Mouse (Mus musculus) limb, embryonic 14.5 days (tissue): ENCODE results near the gene Cops7a. TPM values are rescaled to one million over a fixed set of nuclear protein-coding genes. Genes with fewer than 3 reads are reported as not detected.

Experiments
- ATAC-seq: fragments of 200-750 bp; cut with Nextera tagmentation; 2 replicates; pipeline ENCODE4 v1.8.0; 2017; ENCODE audit warnings: low read depth, moderate number of reproducible peaks, moderate TSS enrichment; ENCODE audit not compliant: low FRiP score
- DNase-seq: peaks from one replicate; pipeline ENCODE4 v3.0.0-alpha.2; 2015; ENCODE audit warnings: low spot score
- H3K27ac ChIP-seq: fragments of 300-500 bp; sonication (generic); replicated peaks from 2 replicates; pipeline ENCODE4 v1.5.1; 2014; ENCODE audit warnings: low read depth, mild to moderate bottlenecking, low read length, moderate library complexity, mixed read lengths
- H3K27me3 ChIP-seq: fragments of 300-500 bp; sonication (generic); 2 replicates; pipeline ENCODE4 v1.6.1; 2014; ENCODE audit warnings: low read length, mixed read lengths; ENCODE audit not compliant: control insufficient read depth, insufficient read depth
- H3K36me3 ChIP-seq: fragments of 300-500 bp; sonication (generic); 2 replicates; pipeline ENCODE4 v1.6.1; 2014; ENCODE audit warnings: mild to moderate bottlenecking, low read length, moderate library complexity, mixed read lengths; ENCODE audit not compliant: control insufficient read depth, insufficient read depth
- H3K4me1 ChIP-seq: fragments of 300-500 bp; sonication (generic); 2 replicates; pipeline ENCODE4 v1.6.1; 2014; ENCODE audit warnings: antibody characterized with exemption, low read length, mixed read lengths; ENCODE audit not compliant: control insufficient read depth, insufficient read depth
- H3K4me2 ChIP-seq: fragments of 300-500 bp; sonication (generic); replicated peaks from 2 replicates; pipeline ENCODE4 v1.6.1; 2014; ENCODE audit warnings: low read depth, mild to moderate bottlenecking, low read length, moderate library complexity; ENCODE audit not compliant: severe bottlenecking
- H3K4me3 ChIP-seq: fragments of 300-500 bp; sonication (generic); replicated peaks from 2 replicates; pipeline ENCODE4 v1.5.1; 2014; ENCODE audit warnings: low read length
- H3K9ac ChIP-seq: fragments of 300-500 bp; sonication (generic); 2 replicates; pipeline ENCODE4 v1.6.1; 2014; ENCODE audit warnings: mild to moderate bottlenecking, low read depth, low read length, moderate library complexity; ENCODE audit not compliant: severe bottlenecking
- H3K9me3 ChIP-seq: fragments of 300-500 bp; sonication (generic); 2 replicates; pipeline ENCODE4 v1.6.1; 2016; ENCODE audit warnings: low read length; ENCODE audit not compliant: control insufficient read depth
- POLR2A ChIP-seq: fragments of 200-500 bp; IDR thresholded peaks from 2 replicates; pipeline ENCODE4 v1.8.0; 2012; ENCODE audit warnings: inconsistent platforms, mild to moderate bottlenecking, moderate library complexity, borderline replicate concordance; ENCODE audit not compliant: insufficient read depth, insufficient read length; ENCODE audit errors: extremely low read depth
- WGBS: fragments of 180-500 bp; shearing (Covaris S2); extraction: QIAGEN DNeasy Blood & Tissue Kit; methylation state at CpG from one replicate; pipeline ENCODE4 v1.1.7; 2014; 5-methylcytosine and 5-hydroxymethylcytosine counted together
- polyA plus RNA-seq, 2 experiments: library from polyadenylated mRNA; depleted of rRNA in 1 of 2; stranded (reverse) in 1 of 2; unstranded in 1 of 2; fragments of >200 nt; fragmentation: Nextera tagmentation in 1 of 2; extraction: Ambion mirVana in 1 of 2; gene quantifications; 2 replicates each; pipeline versions ENCODE4 v1.2.1 to v1.2.3; 2012 to 2014

The Cops7a gene
- polyA plus RNA-seq, 2 experiments = 137 to 215 TPM

DNA sequence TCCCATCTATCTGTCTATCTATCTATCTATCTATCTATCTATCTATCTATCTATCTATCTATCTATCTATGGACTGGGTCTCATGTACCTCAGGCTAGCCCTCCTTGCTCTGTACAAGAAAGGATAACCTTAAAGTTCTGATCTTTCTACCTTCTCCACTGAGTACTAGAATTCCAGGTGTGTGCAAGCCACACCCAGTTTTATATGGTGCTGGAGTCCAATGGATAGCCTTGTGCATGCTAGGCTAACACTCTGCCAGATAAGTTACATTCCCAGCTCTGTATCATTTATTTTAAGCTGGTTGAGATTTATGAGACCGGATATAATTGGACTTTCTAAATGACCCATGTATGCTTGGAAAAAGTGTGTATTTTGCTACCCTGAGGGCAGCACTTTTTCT lies 23.7 kb downstream of the Cops7a start:
- WGBS = 93% methylated on average over 1 of the region's 1 CpGs
- no peaks in the 10 kb centered on the region for H3K27me3 ChIP-seq
- DNase-seq (no peak), ATAC-seq (no peak)
- no peaks in the 10 kb centered on the region for H3K9me3 ChIP-seq
- TF ChIP-seq POLR2A = no peak
- no peak overlapping the region for H3K4me2 ChIP-seq
- H3K9ac ChIP-seq = no peak overlapping the region
- no peak overlapping the region for H3K27ac ChIP-seq
- H3K36me3 ChIP-seq = peaks cover 30% of the 10 kb centered on the region
- H3K4me3 ChIP-seq = no peak overlapping the region
- no peaks in the 10 kb centered on the region for H3K4me1 ChIP-seq

DNA sequence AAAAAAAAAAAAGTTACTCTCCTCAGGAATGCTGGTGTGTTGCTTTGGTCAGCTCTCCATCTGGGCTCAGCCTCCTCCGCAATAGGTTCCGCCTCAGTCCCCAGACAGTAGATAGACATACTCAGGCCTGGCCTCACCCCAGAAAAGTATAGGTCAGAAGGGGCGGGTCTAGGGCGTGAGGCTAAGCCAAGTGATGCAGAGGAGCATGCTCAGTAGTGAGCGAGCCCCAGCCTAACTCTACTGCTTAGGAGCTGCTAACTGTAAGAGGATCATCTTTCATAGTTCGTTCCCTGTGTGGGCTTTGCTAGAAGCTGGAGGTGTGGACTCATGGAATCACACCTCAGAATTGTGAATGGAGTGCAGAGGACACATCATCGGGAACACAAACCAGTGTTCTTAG lies 26.8 kb downstream of the Cops7a start:
- Histone ChIP-seq H3K9ac (no peak overlapping the region), H3K36me3 (peaks cover 61% of the 10 kb centered on the region), H3K4me2 (no peak overlapping the region), H3K27me3 (no peaks in the 10 kb centered on the region), H3K4me1 (no peaks in the 10 kb centered on the region), H3K27ac (no peak overlapping the region), H3K9me3 (no peaks in the 10 kb centered on the region), H3K4me3 (no peak overlapping the region)
- ATAC-seq = no peak
- DNase-seq = no peak
- TF ChIP-seq POLR2A = no peak
- 92% methylated on average over 7 of the region's 7 CpGs for WGBS

DNA sequence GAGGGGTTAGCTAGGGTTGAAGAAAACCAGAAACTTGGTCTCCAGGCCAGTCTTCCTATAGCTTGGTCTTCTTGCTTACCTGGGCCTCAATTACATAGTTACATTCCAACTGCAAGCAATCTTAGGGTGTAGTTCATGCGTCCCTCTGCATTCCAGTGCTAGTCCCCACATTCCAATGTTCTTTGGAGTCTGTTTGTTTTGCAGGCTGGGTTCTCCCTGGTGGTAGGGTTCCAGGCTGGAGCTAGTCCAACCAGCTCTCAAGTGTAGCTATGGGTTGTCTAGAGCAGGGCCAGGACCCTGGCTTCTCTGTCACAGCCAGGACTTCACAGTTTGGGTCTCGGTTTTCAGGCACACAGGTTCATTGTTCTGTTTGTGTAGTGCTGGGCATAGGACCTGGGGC lies 27.8 kb downstream of the Cops7a start:
- WGBS = 75% methylated on average over 2 of the region's 2 CpGs

DNA sequence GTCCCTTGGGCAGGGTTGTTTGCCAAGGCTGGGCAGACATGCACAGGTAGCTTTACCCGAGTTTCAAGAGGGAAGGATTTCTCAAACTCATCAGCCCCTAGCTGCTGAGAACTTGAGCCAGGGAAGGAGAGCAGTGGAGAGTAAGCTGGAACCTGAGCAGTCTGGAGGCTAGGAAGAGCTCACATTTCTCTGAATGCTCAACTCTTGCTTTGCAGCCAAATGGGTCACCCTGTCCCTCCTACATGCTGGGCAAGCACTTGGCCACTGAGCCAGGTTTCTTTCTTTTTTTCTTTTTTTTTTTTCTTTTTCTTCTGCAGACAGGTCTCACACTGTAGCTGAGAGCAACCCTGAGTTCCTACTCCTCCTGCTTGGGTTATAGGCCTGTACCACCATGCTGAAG lies 28.7 kb downstream of the Cops7a start:
- ATAC-seq = no peak
- peaks cover 73% of the 10 kb centered on the region for H3K36me3 ChIP-seq
- TF ChIP-seq POLR2A = no peak
- no peak overlapping the region for H3K4me3 ChIP-seq
- DNase-seq = no peak
- no peak overlapping the region for H3K27ac ChIP-seq
- H3K4me1 ChIP-seq = 0 out of 2 replicates have a peak, but pooled peaks cover 6% of the 10 kb centered on the region
- H3K4me2 ChIP-seq = no peak overlapping the region
- 94% methylated on average over 1 of the region's 1 CpGs for WGBS
- H3K9me3 ChIP-seq = no peaks in the 10 kb centered on the region
- H3K27me3 ChIP-seq = no peaks in the 10 kb centered on the region
- no peak overlapping the region for H3K9ac ChIP-seq

More for the DNA sequence above, 27.8 kb downstream of the Cops7a start:
- no peak for DNase-seq
- no peak for ATAC-seq
- H3K27me3 ChIP-seq = no peaks in the 10 kb centered on the region
- no peak overlapping the region for H3K4me3 ChIP-seq
- no peak for TF ChIP-seq POLR2A
- no peak overlapping the region for H3K4me2 ChIP-seq
- 0 out of 2 replicates have a peak, but pooled peaks cover 4% of the 10 kb centered on the region for H3K4me1 ChIP-seq
- no peak overlapping the region for H3K9ac ChIP-seq
- H3K9me3 ChIP-seq = no peaks in the 10 kb centered on the region
- peaks cover 70% of the 10 kb centered on the region for H3K36me3 ChIP-seq
- no peak overlapping the region for H3K27ac ChIP-seq

DNA sequence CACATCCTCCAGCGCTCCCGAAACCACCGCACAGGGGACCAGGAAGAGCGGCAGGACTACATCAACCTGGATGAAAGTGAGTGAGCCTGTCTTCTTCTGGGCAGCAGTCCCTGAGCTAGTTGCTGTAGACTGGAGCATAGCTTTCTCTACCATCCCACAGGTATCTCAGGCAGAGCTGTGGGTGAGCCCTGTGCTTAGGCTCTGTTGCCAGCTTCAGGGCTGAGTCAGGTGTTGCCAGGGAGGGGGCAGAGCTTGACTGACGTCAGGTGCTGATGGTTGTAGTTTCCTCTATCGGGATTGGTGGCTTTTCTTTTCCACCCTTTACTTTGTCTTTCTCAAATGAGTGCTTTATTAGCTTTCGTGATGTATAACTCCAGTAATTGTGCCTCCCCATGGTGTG lies 30.7 kb downstream of the Cops7a start:
- Histone ChIP-seq H3K4me2 (no peak overlapping the region), H3K4me1 (peaks cover 16% of the 10 kb centered on the region), H3K27me3 (no peaks in the 10 kb centered on the region), H3K36me3 (peaks cover 68% of the 10 kb centered on the region), H3K27ac (no peak overlapping the region), H3K9me3 (no peaks in the 10 kb centered on the region), H3K4me3 (no peak overlapping the region), H3K9ac (no peak overlapping the region)
- no peak for TF ChIP-seq POLR2A
- no peak for DNase-seq
- 94% methylated on average over 7 of the region's 7 CpGs for WGBS
- no peak for ATAC-seq

DNA sequence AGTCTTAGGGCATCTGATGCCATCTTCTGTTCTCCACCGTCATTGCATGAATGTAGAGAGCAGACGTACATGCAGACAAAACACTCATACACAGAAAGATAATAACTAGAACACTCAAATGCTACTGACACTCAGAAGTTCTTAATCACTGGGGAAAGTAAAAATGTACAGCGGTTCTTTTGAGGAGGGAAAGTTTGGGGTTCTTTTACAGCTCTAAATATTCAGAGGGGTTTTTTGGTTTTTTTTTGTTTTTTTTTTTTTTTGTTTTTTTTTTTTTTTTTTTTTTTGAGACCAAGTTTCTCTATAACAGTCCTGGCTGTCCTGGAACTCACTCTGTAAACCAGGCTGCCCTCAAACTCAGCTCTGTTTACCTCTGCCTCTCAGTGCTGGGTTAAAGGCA lies 32.2 kb downstream of the Cops7a start:
- peaks cover 16% of the 10 kb centered on the region for H3K4me1 ChIP-seq
- peak overlapping the region; percentile 95; the same call in 1 of the 2 replicates for H3K4me3 ChIP-seq
- no peaks in the 10 kb centered on the region for H3K9me3 ChIP-seq
- peaks cover 58% of the 10 kb centered on the region for H3K36me3 ChIP-seq
- no peak overlapping the region for H3K27ac ChIP-seq
- DNase-seq (no peak), ATAC-seq (no peak)
- TF ChIP-seq POLR2A = no peak
- no peaks in the 10 kb centered on the region for H3K27me3 ChIP-seq
- no peak overlapping the region for H3K9ac ChIP-seq
- 91% methylated on average over 3 of the region's 3 CpGs for WGBS
- peak overlapping the region; percentile 85; the same call in 1 of the 2 replicates for H3K4me2 ChIP-seq
